Mouse (Mus musculus): Measurements from ENCODE around the gene Fasl.

- TF ChIP-seq CTCF (IDR thresholded peaks at IDR 0.05; ENCODE audit: insufficient read depth, low read depth, low read length) (no peak), POLR2A (IDR thresholded peaks at IDR 0.05; ENCODE audit: insufficient read depth, low read depth, low read length) (no peak)
Measured at GRCm38 (mm10) chr1:161736848-161737247, 51.4 kb downstream of the Fasl start.

Data from olfactory bulb, adult 2 months (tissue).